Mouse (Mus musculus) heart, embryonic 15.5 days (tissue): Measurements from ENCODE around the gene Slc17a9. TPM values are rescaled to one million over a fixed set of nuclear protein-coding genes. Genes with fewer than 3 reads are reported as not detected.

Experiments used
- ATAC-seq: fragments of 200-750 bp; cut with Nextera tagmentation; replicated peaks from 2 replicates; pipeline ENCODE4 v1.8.0; 2017; ENCODE audit warnings: low read depth, moderate TSS enrichment; ENCODE audit not compliant: insufficient number of reproducible peaks, insufficient read depth, low FRiP score
- H3K27ac ChIP-seq: fragments of 300-500 bp; sonication (generic); 2 replicates; pipeline ENCODE4 v1.5.1; 2015; ENCODE audit warnings: mild to moderate bottlenecking, inconsistent platforms
- H3K27me3 ChIP-seq: fragments of 300-500 bp; sonication (generic); 2 replicates; pipeline ENCODE4 v1.6.1; 2015; ENCODE audit warnings: inconsistent platforms
- H3K36me3 ChIP-seq: fragments of 300-500 bp; sonication (generic); 2 replicates; pipeline ENCODE4 v1.6.1; 2015; ENCODE audit warnings: mild to moderate bottlenecking, inconsistent platforms
- H3K4me1 ChIP-seq: fragments of 300-500 bp; sonication (generic); replicated peaks from 2 replicates; pipeline ENCODE4 v1.6.1; 2015; ENCODE audit warnings: inconsistent platforms
- H3K4me2 ChIP-seq: fragments of 300-500 bp; sonication (generic); 2 replicates; pipeline ENCODE4 v1.6.1; 2015; ENCODE audit warnings: inconsistent platforms, mild to moderate bottlenecking, moderate library complexity
- H3K4me3 ChIP-seq: fragments of 300-500 bp; sonication (generic); 2 replicates; pipeline ENCODE4 v1.5.1; 2015; ENCODE audit warnings: mild to moderate bottlenecking, inconsistent platforms
- H3K9ac ChIP-seq: fragments of 300-500 bp; sonication (generic); 2 replicates; pipeline ENCODE4 v1.6.1; 2015; ENCODE audit warnings: mild to moderate bottlenecking, inconsistent platforms
- H3K9me3 ChIP-seq: fragments of 300-500 bp; sonication (generic); replicated peaks from 2 replicates; pipeline ENCODE4 v1.6.1; 2016; ENCODE audit warnings: inconsistent platforms
- WGBS: fragments of 180-500 bp; shearing (Covaris S2); methylation state at CpG from one replicate; pipeline ENCODE4 v1.1.7; 2015; ENCODE audit warnings: mixed read lengths; 5-methylcytosine and 5-hydroxymethylcytosine counted together
- polyA plus RNA-seq: library from polyadenylated mRNA; unstranded; fragments of >200 nt; fragmentation: Nextera tagmentation; extraction: Ambion mirVana; gene quantifications from 2 replicates; pipeline ENCODE4 v1.2.1, GENCODE M21; 2015

The Slc17a9 gene
- polyA plus RNA-seq, 1 experiment from 2014 or later: 0.48 TPM

DNA sequence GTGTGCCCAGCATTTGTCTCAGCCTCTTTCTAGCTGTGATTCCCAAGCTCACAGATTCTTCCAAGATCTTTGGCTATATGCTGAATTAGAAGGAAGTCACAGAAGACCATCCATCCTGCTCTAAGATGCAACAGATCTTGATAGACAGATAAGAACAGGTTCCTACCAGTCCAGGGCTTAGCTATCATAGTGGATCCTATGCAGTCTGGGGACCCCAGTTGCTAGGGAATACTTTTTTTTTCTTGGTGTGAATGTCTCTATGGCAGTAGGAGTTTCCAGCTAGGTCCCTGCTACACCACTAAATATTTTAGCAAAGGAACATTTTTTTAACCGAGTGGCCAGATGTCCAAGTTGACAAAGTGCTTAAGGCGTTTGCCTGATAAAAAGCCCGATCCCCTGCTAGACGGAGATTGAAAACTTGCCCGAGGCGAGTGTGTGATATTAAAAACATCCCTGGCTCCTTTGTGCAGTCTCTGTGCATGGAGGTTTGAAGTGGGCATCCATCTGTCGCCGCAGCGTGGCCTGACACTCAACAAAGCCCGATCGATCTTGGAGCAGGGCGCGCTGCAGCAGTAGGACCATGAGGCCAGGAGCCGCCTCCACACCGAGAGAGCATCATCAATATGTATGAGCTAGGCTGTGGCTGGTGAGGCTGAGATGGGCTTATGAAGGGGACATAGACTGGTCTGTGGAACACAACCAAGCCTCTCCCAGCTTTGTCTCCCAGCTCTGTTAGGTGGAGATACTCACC, 33.6 kb downstream of the Slc17a9 start:
- ATAC-seq: no peak

DNA sequence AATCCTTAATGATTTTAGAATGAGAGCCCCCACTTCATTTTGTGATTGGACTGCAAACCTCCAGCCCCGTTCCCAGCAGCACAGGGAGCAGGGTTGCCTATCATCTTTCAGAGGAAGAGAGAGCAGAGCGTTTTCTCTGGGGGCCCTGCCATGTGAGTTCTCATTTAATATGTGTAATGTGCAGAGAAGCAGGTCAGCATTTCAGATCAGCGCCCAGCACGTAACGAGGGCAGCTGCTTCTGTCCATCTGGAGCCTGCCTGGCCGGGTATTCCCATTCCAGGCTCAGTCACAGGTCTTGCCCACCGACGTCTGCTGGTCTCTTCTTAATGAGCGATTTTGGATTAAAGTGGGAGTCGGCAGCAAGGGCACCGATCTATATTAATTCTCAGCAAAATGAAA, 39.9 kb downstream of the Slc17a9 start:
- no peak for ATAC-seq
- no peak overlapping the region for H3K9ac ChIP-seq
- H3K4me3 ChIP-seq: no peak overlapping the region
- H3K36me3 ChIP-seq: no peaks in the 10 kb centered on the region
- H3K4me2 ChIP-seq: no peak overlapping the region
- H3K27me3 ChIP-seq: peaks cover 38% of the 10 kb centered on the region
- no peaks in the 10 kb centered on the region for H3K9me3 ChIP-seq
- no peaks in the 10 kb centered on the region for H3K4me1 ChIP-seq
- no peak overlapping the region for H3K27ac ChIP-seq
- 72% methylated on average over 11 of the region's 11 CpGs for WGBS

More for the DNA sequence above, 33.6 kb downstream of the Slc17a9 start:
- 44% methylated on average over 15 of the region's 15 CpGs for WGBS
- no peak overlapping the region for H3K9ac ChIP-seq
- H3K9me3 ChIP-seq: no peaks in the 10 kb centered on the region
- no peak overlapping the region for H3K4me3 ChIP-seq
- no peaks in the 10 kb centered on the region for H3K4me1 ChIP-seq
- no peaks in the 10 kb centered on the region for H3K36me3 ChIP-seq
- H3K27me3 ChIP-seq: peaks cover 44% of the 10 kb centered on the region
- no peak overlapping the region for H3K27ac ChIP-seq
- H3K4me2 ChIP-seq: no peak overlapping the region

DNA sequence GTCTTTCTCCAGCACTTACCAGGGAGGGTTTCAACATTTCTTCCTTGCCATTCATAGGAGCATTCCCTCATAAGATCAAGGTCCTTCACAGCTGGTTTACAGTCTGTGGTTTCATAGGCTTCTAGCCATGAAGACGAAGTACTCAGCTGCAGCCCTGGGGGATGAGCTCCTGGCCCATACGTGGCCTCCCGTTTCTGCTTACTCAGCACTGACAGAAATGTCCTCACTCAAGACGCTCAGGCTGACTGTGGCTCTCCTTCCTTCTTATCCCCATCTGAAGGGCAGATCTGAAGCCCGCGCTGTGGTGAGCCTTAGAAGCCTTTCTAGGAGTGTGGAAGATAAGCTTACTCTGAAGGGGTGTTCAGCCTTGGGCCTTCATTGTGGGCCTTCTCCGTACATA, 40.6 kb downstream of the Slc17a9 start:
- Histone ChIP-seq H3K27me3 (peaks cover 40% of the 10 kb centered on the region), H3K4me2 (no peak overlapping the region), H3K4me1 (no peaks in the 10 kb centered on the region), H3K27ac (no peak overlapping the region), H3K36me3 (no peaks in the 10 kb centered on the region), H3K9me3 (no peaks in the 10 kb centered on the region), H3K4me3 (no peak overlapping the region), H3K9ac (no peak overlapping the region)
- ATAC-seq: no peak
- 69% methylated on average over 7 of the region's 7 CpGs for WGBS

DNA sequence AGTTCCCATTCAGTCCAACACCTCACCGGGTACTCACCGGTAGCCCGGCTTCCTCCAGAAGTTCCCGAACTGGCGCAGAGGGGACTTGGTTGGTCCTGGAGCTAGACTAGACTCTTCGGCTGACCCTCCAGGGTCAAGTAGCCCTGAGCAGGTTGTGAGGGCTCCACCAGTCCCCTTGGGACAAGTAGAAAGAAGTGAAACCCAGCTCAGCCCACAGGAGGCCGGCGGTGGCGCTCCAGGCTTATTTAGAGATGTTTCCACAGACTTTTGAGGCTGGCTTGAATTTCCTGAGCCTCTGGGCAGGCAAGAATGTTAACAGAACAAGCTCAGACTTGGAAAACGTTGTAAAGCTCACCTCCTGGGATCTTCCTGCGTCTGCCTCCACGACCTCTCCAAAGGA, 50.2 kb downstream of the Slc17a9 start:
- ATAC-seq: no peak
- no peak overlapping the region for H3K4me2 ChIP-seq
- no peaks in the 10 kb centered on the region for H3K36me3 ChIP-seq
- H3K4me1 ChIP-seq: peaks cover 9% of the 10 kb centered on the region
- H3K27me3 ChIP-seq: peaks cover 96% of the 10 kb centered on the region
- H3K9me3 ChIP-seq: no peaks in the 10 kb centered on the region
- H3K27ac ChIP-seq: no peak overlapping the region
- H3K4me3 ChIP-seq: no peak overlapping the region
- WGBS: 3% methylated on average over 12 of the region's 12 CpGs
- no peak overlapping the region for H3K9ac ChIP-seq

DNA sequence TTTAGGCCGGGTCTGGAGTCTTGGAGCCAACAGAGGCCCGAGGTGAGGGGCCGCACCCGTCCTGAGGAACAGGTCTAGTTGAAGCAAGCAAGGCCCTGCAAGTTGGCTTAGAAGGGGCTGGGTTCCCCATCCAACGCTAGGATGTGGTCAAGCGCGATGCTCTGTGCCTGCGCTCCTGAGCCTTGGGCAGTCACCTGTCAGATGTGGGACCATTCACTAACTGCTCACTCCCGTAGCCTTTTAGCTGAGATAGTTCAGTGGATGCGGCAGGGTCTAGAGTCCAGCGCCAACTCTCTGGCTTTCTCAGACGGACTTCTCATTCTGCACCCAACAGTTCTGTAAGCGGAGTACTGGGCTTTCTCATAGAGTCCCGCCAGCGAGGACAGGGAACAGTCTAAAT, 50.6 kb downstream of the Slc17a9 start:
- Histone ChIP-seq H3K9me3 (no peaks in the 10 kb centered on the region), H3K4me2 (no peak overlapping the region), H3K9ac (no peak overlapping the region), H3K4me3 (no peak overlapping the region), H3K27ac (no peak overlapping the region), H3K36me3 (no peaks in the 10 kb centered on the region), H3K27me3 (peaks cover 93% of the 10 kb centered on the region), H3K4me1 (peaks cover 9% of the 10 kb centered on the region)
- WGBS: 5% methylated on average over 15 of the region's 15 CpGs
- ATAC-seq: no peak

DNA sequence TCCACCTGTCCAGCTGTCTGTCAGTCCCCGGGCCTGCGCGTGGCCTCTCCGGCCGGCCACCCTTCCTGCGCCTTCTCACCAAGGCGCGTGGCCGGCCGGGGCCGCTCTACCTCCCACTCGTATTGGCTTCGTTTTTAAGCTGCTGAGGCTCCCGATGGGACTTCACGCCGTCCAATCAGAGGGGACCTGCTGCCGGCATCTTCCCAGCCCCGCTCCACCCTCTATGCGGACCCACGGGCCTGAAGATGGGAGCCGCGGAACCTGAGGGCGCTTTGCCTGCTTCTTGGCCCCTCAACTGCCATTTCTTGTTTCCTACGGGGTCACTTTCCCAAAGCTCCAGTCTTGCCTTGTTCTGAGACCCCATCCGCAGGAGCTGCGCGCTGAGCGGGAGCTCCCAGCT, 51.7 kb downstream of the Slc17a9 start, which contains the start of gene Bhlhe23:
Gene Bhlhe23, minus strand, starts transcription at position 108 of the 400 bp plus-strand sequence.
- H3K4me3 ChIP-seq: peak within 1 kb of the TSS; percentile 14; the same call in 1 of the 2 replicates
- no peaks in the 10 kb centered on the region for H3K9me3 ChIP-seq
- 1% methylated on average over 28 of the region's 28 CpGs for WGBS
- no peaks in the 10 kb centered on the region for H3K36me3 ChIP-seq
- no peak within 1 kb of the TSS for H3K9ac ChIP-seq
- H3K27me3 ChIP-seq: peaks cover 94% of the 10 kb centered on the region
- H3K4me2 ChIP-seq: peak within 1 kb of the TSS; percentile 41
- peaks cover 9% of the 10 kb centered on the region for H3K4me1 ChIP-seq
- ATAC-seq: no peak
- H3K27ac ChIP-seq: no peak within 1 kb of the TSS

DNA sequence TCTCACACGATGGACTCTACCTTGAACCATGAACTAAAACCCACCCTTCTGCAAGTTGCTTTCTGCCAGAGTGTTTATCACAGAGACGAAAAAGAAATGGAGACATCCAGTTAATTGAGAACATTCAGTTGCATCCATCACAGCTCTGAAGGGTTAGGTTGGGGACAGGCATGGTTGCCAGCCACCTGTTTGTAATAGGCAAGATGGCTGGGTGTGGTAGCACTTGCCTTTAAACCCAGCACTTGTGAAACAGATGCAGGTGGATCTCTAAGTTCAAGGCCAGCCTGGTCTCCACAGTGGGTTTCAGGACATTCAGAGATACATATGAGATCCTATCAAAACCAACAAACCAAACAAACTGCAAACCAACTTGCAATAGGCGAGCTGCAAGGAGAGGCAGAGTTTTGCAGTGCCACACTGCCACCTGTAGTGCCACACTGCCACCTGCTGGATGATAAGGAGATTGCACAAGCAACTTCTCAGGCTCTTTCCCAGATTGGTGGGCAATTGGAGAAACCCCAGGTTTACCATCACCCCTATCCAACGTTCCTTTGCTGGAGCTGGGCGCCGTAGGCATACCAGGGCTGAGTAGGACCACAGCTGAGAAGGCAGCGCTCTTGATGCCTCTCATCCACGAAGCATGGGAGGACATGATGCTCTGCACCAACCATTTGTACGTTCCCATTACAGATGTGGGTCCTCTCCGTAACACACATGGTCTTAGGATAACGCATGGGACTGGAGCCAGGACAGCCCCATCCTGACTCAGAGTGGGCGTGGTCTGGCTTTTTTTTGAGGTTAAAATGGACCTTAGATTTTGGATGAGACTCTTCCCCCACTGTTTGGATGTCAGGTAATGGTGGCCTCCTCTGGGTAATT, 54.4 kb downstream of the Slc17a9 start:
- H3K9ac ChIP-seq: no peak overlapping the region
- H3K36me3 ChIP-seq: no peaks in the 10 kb centered on the region
- no peak overlapping the region for H3K27ac ChIP-seq
- no peak for ATAC-seq
- no peak overlapping the region for H3K4me2 ChIP-seq
- 23% methylated on average over 12 of the region's 12 CpGs for whole genome bisulfite sequencing
- peaks cover 77% of the 10 kb centered on the region for H3K27me3 ChIP-seq
- peaks cover 9% of the 10 kb centered on the region for H3K4me1 ChIP-seq
- no peaks in the 10 kb centered on the region for H3K9me3 ChIP-seq
- no peak overlapping the region for H3K4me3 ChIP-seq

DNA sequence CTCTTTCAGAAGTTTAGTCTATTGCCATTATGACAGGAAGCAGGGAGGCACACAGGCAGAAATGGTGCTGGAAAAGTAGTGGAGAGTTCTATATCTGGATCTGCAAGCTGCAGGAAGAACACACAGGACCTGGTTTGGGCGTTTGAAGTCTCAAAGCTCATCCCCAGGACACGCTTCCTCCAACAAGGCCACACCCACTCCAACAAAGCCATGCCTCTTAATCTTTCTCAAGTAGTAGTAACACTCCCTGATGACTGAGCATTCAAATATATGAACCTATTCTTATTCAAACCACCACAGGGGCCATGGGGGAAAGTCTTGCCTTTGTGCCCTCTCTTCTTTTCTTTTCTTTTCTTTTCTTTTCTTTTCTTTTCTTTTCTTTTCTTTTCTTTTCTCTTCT, 55.2 kb downstream of the Slc17a9 start:
- Histone ChIP-seq H3K4me3 (no peak overlapping the region), H3K36me3 (no peaks in the 10 kb centered on the region), H3K27ac (no peak overlapping the region), H3K27me3 (peaks cover 69% of the 10 kb centered on the region), H3K4me2 (no peak overlapping the region), H3K9ac (no peak overlapping the region), H3K4me1 (peaks cover 9% of the 10 kb centered on the region), H3K9me3 (no peaks in the 10 kb centered on the region)
- ATAC-seq: no peak
- 14% methylated on average over 2 of the region's 2 CpGs for WGBS

DNA sequence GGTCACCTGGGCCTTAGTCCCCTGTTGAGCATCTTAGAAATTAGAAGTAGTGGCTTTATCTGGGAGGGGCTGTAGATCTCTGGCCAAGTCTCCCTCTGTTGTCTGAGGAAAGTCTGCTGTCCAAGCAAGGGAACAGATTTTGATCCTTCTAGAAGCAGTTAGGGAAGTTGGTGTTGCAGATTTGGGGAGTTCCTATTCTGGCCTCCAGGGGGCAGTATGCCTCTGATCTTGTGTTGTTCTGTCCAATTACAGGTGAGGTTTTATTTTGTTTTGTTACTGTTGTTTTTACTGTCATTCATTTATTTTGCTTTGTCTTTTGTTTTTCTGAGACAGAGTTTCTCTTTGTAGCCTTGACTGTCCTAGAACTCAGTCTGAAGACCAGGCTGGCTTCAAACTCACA, 61.7 kb downstream of the Slc17a9 start:
- H3K36me3 ChIP-seq: no peaks in the 10 kb centered on the region
- no peak overlapping the region for H3K4me3 ChIP-seq
- no peak for ATAC-seq
- H3K4me2 ChIP-seq: no peak overlapping the region
- peaks cover 45% of the 10 kb centered on the region for H3K27me3 ChIP-seq
- H3K9ac ChIP-seq: no peak overlapping the region
- no peak overlapping the region for H3K27ac ChIP-seq
- H3K4me1 ChIP-seq: peaks cover 10% of the 10 kb centered on the region
- H3K9me3 ChIP-seq: no peaks in the 10 kb centered on the region

DNA sequence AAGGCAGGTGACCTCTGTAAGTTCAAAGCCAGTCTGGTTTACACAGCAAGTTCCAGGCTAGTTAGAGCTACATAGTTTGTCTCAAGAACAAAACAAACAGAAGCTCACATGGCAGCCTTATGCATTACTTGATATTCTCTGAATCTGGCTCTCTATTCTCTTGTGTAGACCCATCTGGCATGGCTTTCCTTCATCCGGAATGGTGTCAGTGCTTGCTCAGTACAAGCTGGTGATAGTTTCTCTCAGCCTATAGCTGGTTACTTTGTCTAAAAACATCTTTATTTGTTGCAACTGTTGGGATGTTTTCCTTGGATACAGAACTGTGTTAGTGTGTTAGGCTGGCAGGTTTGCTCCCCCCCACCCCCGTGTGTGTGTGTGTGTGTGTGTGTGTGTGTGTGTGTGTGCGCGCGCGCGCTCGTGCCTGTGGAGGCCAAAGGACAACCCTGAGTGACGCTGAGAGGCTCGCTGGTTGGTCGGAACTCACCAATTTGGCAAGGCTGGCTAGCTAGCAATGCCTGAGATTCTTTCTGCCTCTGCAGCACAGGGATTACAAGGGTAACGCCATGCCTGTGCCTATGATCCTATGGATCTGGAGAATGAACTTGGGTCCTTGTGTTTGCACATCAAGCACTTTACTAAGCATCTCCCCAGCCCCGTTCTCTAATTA, 62.6 kb downstream of the Slc17a9 start:
- H3K36me3 ChIP-seq: no peaks in the 10 kb centered on the region
- ATAC-seq: no peak
- 0 out of 2 replicates have a peak overlapping the region, but pooled peaks have one; percentile 12 for H3K27ac ChIP-seq
- H3K4me2 ChIP-seq: no peak overlapping the region
- peaks cover 40% of the 10 kb centered on the region for H3K27me3 ChIP-seq
- H3K4me1 ChIP-seq: peaks cover 10% of the 10 kb centered on the region
- 70% methylated on average over 13 of the region's 13 CpGs for WGBS
- H3K9me3 ChIP-seq: no peaks in the 10 kb centered on the region
- H3K9ac ChIP-seq: no peak overlapping the region
- no peak overlapping the region for H3K4me3 ChIP-seq

DNA sequence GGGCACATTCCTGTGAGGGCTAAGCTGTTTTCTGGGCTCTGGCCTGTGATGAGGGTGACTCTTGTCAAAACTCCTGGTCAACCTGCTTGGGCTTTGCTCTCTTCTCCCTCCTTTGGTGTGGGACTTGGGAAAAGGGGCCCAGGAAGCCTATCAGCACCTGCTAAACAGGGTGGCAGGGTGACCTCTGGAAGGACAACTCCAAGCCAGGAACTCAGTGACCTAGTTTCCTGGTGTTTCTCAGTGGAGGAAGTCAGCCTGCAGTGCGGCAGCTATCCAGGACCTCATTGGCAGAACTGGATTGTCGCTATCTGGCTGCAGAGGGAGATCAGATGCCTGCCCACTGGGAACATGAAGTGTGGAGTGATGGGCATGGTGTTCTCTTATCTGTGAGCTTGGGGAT, 63.3 kb downstream of the Slc17a9 start:
- WGBS: 0% methylated on average over 2 of the region's 2 CpGs
- no peaks in the 10 kb centered on the region for H3K9me3 ChIP-seq
- ATAC-seq: 0 out of 2 replicates have a peak, but pooled peaks have one; percentile 28
- H3K4me1 ChIP-seq: peaks cover 10% of the 10 kb centered on the region
- 0 out of 2 replicates have a peak overlapping the region, but pooled peaks have one; percentile 12 for H3K27ac ChIP-seq
- H3K27me3 ChIP-seq: peaks cover 40% of the 10 kb centered on the region
- no peak overlapping the region for H3K4me2 ChIP-seq
- H3K36me3 ChIP-seq: no peaks in the 10 kb centered on the region
- no peak overlapping the region for H3K4me3 ChIP-seq
- no peak overlapping the region for H3K9ac ChIP-seq
